Mouse (Mus musculus) CD8-positive naive resting alpha-beta T cell, adult 57 days (primary cell): ENCODE results near the gene Vmn1r155. TPM values are rescaled to one million over a fixed set of nuclear protein-coding genes. Genes with fewer than 3 reads are reported as not detected.

Experiments used
- total RNA-seq: library from RNA; stranded (reverse); gene quantifications from one replicate; pipeline ENCODE4 v1.2.4, GENCODE M21; 2023

The Vmn1r155 gene
- total RNA-seq: not detected

DNA sequence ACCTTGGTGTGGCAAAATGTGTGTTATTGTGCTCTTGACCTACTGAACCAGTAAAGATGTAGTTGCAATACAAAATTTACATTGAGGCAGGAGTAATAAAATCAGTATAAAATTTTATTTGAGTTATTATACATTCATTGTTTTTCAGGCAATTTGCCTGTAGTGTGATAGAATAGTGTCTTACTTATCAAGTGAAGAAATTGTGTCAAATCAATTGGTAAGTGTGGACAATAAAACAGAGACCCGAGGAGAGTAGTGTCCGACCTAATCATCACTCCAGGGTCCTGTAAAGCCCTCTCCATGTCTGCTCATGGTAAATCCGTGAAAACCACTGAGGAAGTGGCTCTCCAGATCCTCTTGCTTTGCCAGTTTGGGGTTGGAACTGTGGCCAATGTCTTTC lies at the start of gene Vmn1r155:
TSS of gene Vmn1r155 (plus strand) at position 301 of the 400 bp plus-strand sequence.

DNA sequence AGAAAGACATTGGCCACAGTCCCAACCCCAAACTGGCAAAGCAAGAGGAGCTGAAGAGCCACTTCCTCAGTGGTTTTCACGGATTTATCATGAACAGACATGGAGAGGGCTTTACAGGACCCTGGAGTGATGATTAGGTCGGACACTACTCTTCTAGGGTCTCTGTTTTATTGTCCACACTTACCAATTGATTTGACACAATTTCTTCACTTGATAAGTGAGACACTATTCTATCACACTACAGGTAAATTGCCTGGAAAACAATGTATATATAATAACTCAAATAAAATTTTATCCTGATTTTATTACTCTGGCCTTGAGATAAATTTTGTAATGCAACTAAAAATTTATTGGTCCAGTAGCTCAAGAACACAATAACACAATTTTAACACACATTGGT lies 34.4 kb downstream of the Vmn1r155 start, which contains the start of gene Gm8693:
TSS of gene Gm8693 (minus strand) at position 101 of the 400 bp plus-strand sequence.

Other genes with a start within 250 kb of the Vmn1r155 start
- not detected for gene Vmn1r148, start 244.4 kb upstream of the Vmn1r155 start, total RNA-seq
- not detected for gene Vmn1r149, start 219.8 kb upstream of the Vmn1r155 start, total RNA-seq
- not detected for gene Gm10665, start 193.9 kb upstream of the Vmn1r155 start, total RNA-seq
- gene Vmn1r151, start 158.3 kb upstream of the Vmn1r155 start, total RNA-seq: not detected
- not detected for gene Vmn1r152, start 135.1 kb upstream of the Vmn1r155 start, total RNA-seq
- gene Gm8677, start 123.1 kb upstream of the Vmn1r155 start, total RNA-seq: not detected
- gene Gm4201, start 92.7 kb upstream of the Vmn1r155 start, total RNA-seq: not detected
- not detected for gene Gm4565, start 69.9 kb upstream of the Vmn1r155 start, total RNA-seq
- not detected for gene Gm8693, start 34.3 kb downstream of the Vmn1r155 start, total RNA-seq
- gene Gm4567, start 61.7 kb downstream of the Vmn1r155 start, total RNA-seq: not detected
- gene Vmn1r157, start 103.7 kb downstream of the Vmn1r155 start, total RNA-seq: not detected
- not detected for gene Vmn1r158, start 132.8 kb downstream of the Vmn1r155 start, total RNA-seq
- not detected for gene Vmn1r159, start 185.6 kb downstream of the Vmn1r155 start, total RNA-seq
- not detected for gene Vmn1r160, start 213.2 kb downstream of the Vmn1r155 start, total RNA-seq